In genomic region chr8:120109149-120109548, GRCm38 (mm10) we compare ENCODE assay signal across 13 mouse cellular contexts. TPM values are rescaled to one million over a fixed set of nuclear protein-coding genes. Genes with fewer than 3 reads are reported as not detected.
A peak's percentile ranks its signal among the peaks of the same experiment; 100 is the strongest.
DNase-seq lines count a peak whose midpoint lies in the region; ATAC-seq and TF ChIP-seq lines count a peak whose summit lies in the region.
"Had no signal": no experiment of that assay in that cellular context is flagged by ENCODE, and none has a peak within 500 bp of the region (broad histone marks: within the 10 kb centered on the region; RNA-seq: fewer than 3 reads in every experiment).

No protein-coding gene starts in this region.

- no peaks in the 10 kb centered on the region for H3K9me3 ChIP-seq in midbrain, embryonic 12.5 days
- H3K9me3 ChIP-seq in midbrain, embryonic 13.5 days: no peaks in the 10 kb centered on the region
- no peaks in the 10 kb centered on the region for H3K9me3 ChIP-seq in lung, postnatal 0 days (ENCODE audit: low read length)
- H3K9me3 ChIP-seq in forebrain, embryonic 13.5 days (replicated peaks): no peaks in the 10 kb centered on the region
- H3K9me3 ChIP-seq: limb, embryonic 13.5 days; midbrain, embryonic 15.5 days had no signal

- H3K4me3 ChIP-seq in midbrain, embryonic 12.5 days: no peak overlapping the region
- no peak overlapping the region for H3K4me3 ChIP-seq in midbrain, embryonic 13.5 days (replicated peaks)
- no peak overlapping the region for H3K4me3 ChIP-seq in lung, postnatal 0 days (ENCODE audit: low read depth, low read length)
- H3K4me3 ChIP-seq in forebrain, embryonic 13.5 days: no peak overlapping the region
- H3K4me3 ChIP-seq: limb, embryonic 13.5 days; midbrain, embryonic 15.5 days had no signal

- ATAC-seq in midbrain, embryonic 12.5 days (ENCODE audit: low FRiP score, low read depth): no peak
- no peak for ATAC-seq in midbrain, embryonic 13.5 days
- ATAC-seq in lung, postnatal 0 days: no peak
- ATAC-seq in forebrain, embryonic 13.5 days: no peak
- ATAC-seq: CD4-positive, CD25-positive, alpha-beta regulatory T cell, adult 4 months; hindbrain, postnatal 0 days; midbrain, embryonic 15.5 days had no signal

- peak; percentile 51; the same call in 1 of the 2 replicates for TF ChIP-seq EP300 in lung, postnatal 0 days (IDR thresholded peaks at IDR 0.05)

- H3K36me3 ChIP-seq in midbrain, embryonic 12.5 days: no peaks in the 10 kb centered on the region
- peaks cover 2% of the 10 kb centered on the region for H3K36me3 ChIP-seq in midbrain, embryonic 13.5 days
- H3K36me3 ChIP-seq in lung, postnatal 0 days (ENCODE audit: insufficient read depth, low read length): no peaks in the 10 kb centered on the region
- no peaks in the 10 kb centered on the region for H3K36me3 ChIP-seq in forebrain, embryonic 13.5 days (ENCODE audit: poor library complexity, severe bottlenecking)
- H3K36me3 ChIP-seq: midbrain, embryonic 15.5 days had no signal

- H3K27ac ChIP-seq in midbrain, embryonic 12.5 days (replicated peaks): 0 out of 2 replicates have a peak overlapping the region, but pooled peaks have one; percentile 25
- no peak overlapping the region for H3K27ac ChIP-seq in midbrain, embryonic 13.5 days
- H3K27ac ChIP-seq in lung, postnatal 0 days (ENCODE audit: low read length): no peak overlapping the region
- no peak overlapping the region for H3K27ac ChIP-seq in forebrain, embryonic 13.5 days
- H3K27ac ChIP-seq: hindbrain, postnatal 0 days; limb, embryonic 13.5 days; midbrain, embryonic 15.5 days had no signal

- H3K9ac ChIP-seq in midbrain, embryonic 12.5 days (replicated peaks): no peak overlapping the region
- H3K9ac ChIP-seq in midbrain, embryonic 13.5 days (replicated peaks): no peak overlapping the region
- H3K9ac ChIP-seq in lung, postnatal 0 days (replicated peaks; ENCODE audit: low read depth): no peak overlapping the region
- no peak overlapping the region for H3K9ac ChIP-seq in forebrain, embryonic 13.5 days
- H3K9ac ChIP-seq: limb, embryonic 13.5 days; midbrain, embryonic 15.5 days had no signal

- no peak for TF ChIP-seq CTCF in lung, postnatal 0 days (IDR thresholded peaks at IDR 0.05)

- WGBS in midbrain, embryonic 12.5 days: 70% methylated on average over 3 of the region's 3 CpGs
- WGBS in midbrain, embryonic 13.5 days: 74% methylated on average over 3 of the region's 3 CpGs
- 38% methylated on average over 3 of the region's 3 CpGs for WGBS in lung, postnatal 0 days
- WGBS in forebrain, embryonic 13.5 days: 73% methylated on average over 3 of the region's 3 CpGs

- DNase-seq in gastrocnemius, adult 8-10 months (ENCODE audit: low spot score in 2 of 2): peak; percentile 31 to 36
- DNase-seq in gastrocnemius, postnatal 4 days (ENCODE audit: low spot score in 2 of 2): no peak
- peak; percentile 73 for DNase-seq in lung, postnatal 0 days (ENCODE audit: low spot score)
- DNase-seq in skeletal muscle tissue, adult 2 months (ENCODE audit: low read depth, low spot score): peak; percentile 67
- DNase-seq in cerebellum, adult 18-20 months: no peak
- DNase-seq: kidney, postnatal 25 days had no signal

- no peak overlapping the region for H3K4me2 ChIP-seq in midbrain, embryonic 12.5 days (replicated peaks)
- H3K4me2 ChIP-seq in midbrain, embryonic 13.5 days (replicated peaks): no peak overlapping the region
- H3K4me2 ChIP-seq in lung, postnatal 0 days (replicated peaks; ENCODE audit: low read depth, low read length): no peak overlapping the region
- H3K4me2 ChIP-seq in forebrain, embryonic 13.5 days: no peak overlapping the region
- H3K4me2 ChIP-seq: limb, embryonic 13.5 days; midbrain, embryonic 15.5 days had no signal

- H3K27me3 ChIP-seq in midbrain, embryonic 12.5 days: peaks cover under 1% of the 10 kb centered on the region; the same call in 1 of the 2 replicates
- no peaks in the 10 kb centered on the region; the same call in 1 of the 2 replicates for H3K27me3 ChIP-seq in midbrain, embryonic 13.5 days
- H3K27me3 ChIP-seq in lung, postnatal 0 days (replicated peaks; ENCODE audit: insufficient read depth, low read length): peaks cover 1% of the 10 kb centered on the region; the same call in 1 of the 2 replicates
- H3K27me3 ChIP-seq in forebrain, embryonic 13.5 days: 0 out of 2 replicates have a peak, but pooled peaks cover under 1% of the 10 kb centered on the region
- H3K27me3 ChIP-seq: midbrain, embryonic 15.5 days had no signal

- H3K4me1 ChIP-seq in midbrain, embryonic 12.5 days: peaks cover 8% of the 10 kb centered on the region
- peaks cover 8% of the 10 kb centered on the region for H3K4me1 ChIP-seq in midbrain, embryonic 13.5 days (replicated peaks)
- H3K4me1 ChIP-seq in lung, postnatal 0 days (ENCODE audit: insufficient read depth, low read depth, low read length): peaks cover 9% of the 10 kb centered on the region; the same call in 1 of the 2 replicates
- H3K4me1 ChIP-seq in forebrain, embryonic 13.5 days: peaks cover 6% of the 10 kb centered on the region

RNA-seq across cellular contexts. Expression of gene 6430548M08Rik, which starts 4.8 kb away (rescaled TPM):
- total RNA-seq in gastrocnemius, adult 8-10 months (2022): 10 to 100 TPM; 24.5 to 33.0 (median 25.0) TPM
- total RNA-seq in gastrocnemius, postnatal 4 days (2021): 10 to 100 TPM; 13.0 to 14.2 TPM
- polyA plus RNA-seq in midbrain, embryonic 12.5 days (2016; fragmentation: Nextera tagmentation; extraction: Ambion mirVana): 16.6 and 20.8 TPM in 2 replicates
- 23.1 and 23.3 TPM in 2 replicates for polyA plus RNA-seq in midbrain, embryonic 13.5 days (2015; fragmentation: Nextera tagmentation; extraction: Ambion mirVana)
- 16.3 and 16.6 TPM in 2 replicates for polyA plus RNA-seq in lung, postnatal 0 days (2015; fragmentation: Nextera tagmentation; extraction: Ambion mirVana)
- 14.4 and 15.7 TPM in 2 replicates for polyA plus RNA-seq in forebrain, embryonic 13.5 days (2015; fragmentation: Nextera tagmentation; extraction: Ambion mirVana)

RNA-seq across cellular contexts. Expression of gene Zdhhc7, which starts 7.9 kb away (rescaled TPM):
- total RNA-seq in gastrocnemius, adult 8-10 months (2022): 10 to 100 TPM; 24.3 to 30.3 (median 27.0) TPM
- 10 to 100 TPM; 29.0 to 29.9 TPM for total RNA-seq in gastrocnemius, postnatal 4 days (2021)
- polyA plus RNA-seq in midbrain, embryonic 12.5 days (2016; fragmentation: Nextera tagmentation; extraction: Ambion mirVana): 32.1 and 35.4 TPM in 2 replicates
- 28.3 and 30.2 TPM in 2 replicates for polyA plus RNA-seq in midbrain, embryonic 13.5 days (2015; fragmentation: Nextera tagmentation; extraction: Ambion mirVana)
- 31.0 and 33.0 TPM in 2 replicates for polyA plus RNA-seq in lung, postnatal 0 days (2015; fragmentation: Nextera tagmentation; extraction: Ambion mirVana)
- polyA plus RNA-seq in forebrain, embryonic 13.5 days (2015; fragmentation: Nextera tagmentation; extraction: Ambion mirVana): 23.4 and 30.6 TPM in 2 replicates

Comparison
In these comparisons a context has a peak if more than half of its experiments do, and no peak if none do; other contexts are left out.
1. DNase-seq: peak in gastrocnemius, adult 8-10 months (2 of 2), lung, postnatal 0 days (single experiment) and skeletal muscle tissue, adult 2 months (single experiment); none in gastrocnemius, postnatal 4 days (0 of 2) and cerebellum, adult 18-20 months (0 of 2).